Mouse (Mus musculus): ENCODE measurements at regions not wholly inside any gene's neighbourhood (a gene's known extent, or its start where the extent isn't known, plus 50 kb on each side); places are given as distances from the start of the nearest gene placed in this dataset.

DNA sequence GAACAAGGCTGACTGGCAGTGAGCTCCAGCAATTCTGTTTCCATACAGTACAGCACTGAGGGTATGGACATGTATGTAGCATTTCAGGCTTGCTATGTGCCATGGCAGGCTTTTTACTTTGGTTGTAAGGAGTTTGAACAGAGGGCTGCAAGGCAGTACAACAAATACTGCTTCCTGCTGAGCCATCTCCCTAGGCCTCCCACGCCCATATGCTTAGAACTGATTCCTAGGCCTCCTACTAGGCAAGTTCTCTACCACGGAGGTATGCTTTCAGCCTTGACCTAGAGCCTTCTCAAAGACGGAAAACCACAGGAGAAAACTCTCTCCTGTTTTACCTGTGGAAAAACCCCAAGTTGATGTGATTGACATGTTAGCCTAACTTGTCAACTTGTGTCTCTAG, 111.0 kb upstream of the Nsun6 start:
- TF ChIP-seq POLR2A (IDR thresholded peaks at IDR 0.05; ENCODE audit: low read depth, low read length), result no peak
- no peak for TF ChIP-seq CTCF (conservative IDR thresholded peaks at IDR 0.05; ENCODE audit: insufficient read depth, insufficient read length, low read depth, low read length)

DNA sequence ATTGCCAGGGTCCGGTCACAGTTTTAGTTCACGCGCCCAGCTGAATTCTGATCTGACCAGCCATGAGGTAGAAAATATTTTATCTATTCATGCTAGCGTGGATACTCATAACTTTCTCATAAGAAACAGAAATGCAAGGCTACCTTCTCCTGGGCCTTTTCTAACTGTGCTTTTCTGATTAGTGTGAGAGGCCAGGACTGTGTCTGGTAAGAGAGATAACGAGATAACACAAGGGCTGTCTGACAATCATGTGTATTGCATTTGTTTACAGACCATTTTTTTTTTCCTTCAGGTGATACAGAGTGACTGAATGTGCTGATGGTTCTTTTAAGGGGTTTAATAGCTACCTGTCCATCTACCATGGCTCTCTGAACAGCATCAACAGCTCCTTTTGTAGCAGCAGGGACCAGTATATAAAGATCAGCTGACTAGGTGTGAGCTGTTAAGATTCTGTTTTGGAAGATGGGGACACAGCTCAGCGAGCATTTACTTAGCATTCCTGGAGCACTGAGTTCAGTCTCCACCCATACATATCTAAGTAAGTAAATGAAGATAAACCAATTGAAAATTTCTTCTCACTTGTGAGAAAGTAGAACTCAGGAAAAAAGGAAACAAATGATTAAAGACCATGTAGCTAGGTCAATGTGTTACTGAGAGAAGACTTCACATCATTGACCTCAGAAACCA, 109.0 kb upstream of the Nsun6 start:
- Histone ChIP-seq H3K27ac (ENCODE audit: insufficient read depth, low read depth, low read length) (no peak overlapping the region), H3K27me3 (replicated peaks; ENCODE audit: control insufficient read depth, insufficient read depth, low read length) (no peaks in the 10 kb centered on the region), H3K4me3 (ENCODE audit: insufficient read depth, low read depth, low read length) (no peak overlapping the region), H3K36me3 (ENCODE audit: control insufficient read depth, insufficient read depth, low read length) (no peaks in the 10 kb centered on the region), H3K4me1 (ENCODE audit: control insufficient read depth, insufficient read depth, low read length) (no peaks in the 10 kb centered on the region)
- no peak for TF ChIP-seq POLR2A (IDR thresholded peaks at IDR 0.05; ENCODE audit: low read depth, low read length)
- TF ChIP-seq CTCF (conservative IDR thresholded peaks at IDR 0.05; ENCODE audit: insufficient read depth, insufficient read length, low read depth, low read length), result no peak
- DNase-seq, result no peak
- 84% methylated on average over 6 of the region's 6 CpGs for WGBS

More for the DNA sequence above, 111.0 kb upstream of the Nsun6 start:
- Histone ChIP-seq H3K4me3 (ENCODE audit: insufficient read depth, low read depth, low read length) (no peak overlapping the region), H3K27ac (ENCODE audit: insufficient read depth, low read depth, low read length) (no peak overlapping the region), H3K27me3 (replicated peaks; ENCODE audit: control insufficient read depth, insufficient read depth, low read length) (no peaks in the 10 kb centered on the region), H3K36me3 (ENCODE audit: control insufficient read depth, insufficient read depth, low read length) (no peaks in the 10 kb centered on the region), H3K4me1 (ENCODE audit: control insufficient read depth, insufficient read depth, low read length) (no peaks in the 10 kb centered on the region)
- DNase-seq, result no peak
- WGBS, result 70% methylated on average over 3 of the region's 3 CpGs

DNA sequence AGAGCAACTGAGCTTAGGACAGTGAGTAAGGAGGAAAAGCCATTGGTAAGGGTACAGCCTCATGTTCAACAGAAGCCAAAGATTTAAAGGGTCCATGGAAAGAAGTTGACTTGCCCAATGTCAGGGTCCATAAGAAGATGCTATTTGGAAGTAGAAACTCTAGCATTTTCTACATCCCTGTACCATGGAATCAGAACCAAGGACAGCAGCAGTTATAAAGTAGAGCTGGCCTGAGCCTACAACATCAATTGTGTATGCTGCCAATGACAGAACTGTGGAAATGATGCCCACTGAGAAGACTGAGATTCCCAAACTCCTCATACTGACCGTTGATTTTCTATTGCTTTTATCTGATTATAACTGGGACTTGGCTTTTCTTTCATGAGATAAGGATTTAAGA, 107.0 kb upstream of the Nsun6 start:
- TF ChIP-seq POLR2A (IDR thresholded peaks at IDR 0.05; ENCODE audit: low read depth, low read length) (no peak), CTCF (conservative IDR thresholded peaks at IDR 0.05; ENCODE audit: insufficient read depth, insufficient read length, low read depth, low read length) (no peak)
- H3K36me3 ChIP-seq (ENCODE audit: control insufficient read depth, insufficient read depth, low read length), result no peaks in the 10 kb centered on the region
- H3K4me3 ChIP-seq (ENCODE audit: insufficient read depth, low read depth, low read length), result no peak overlapping the region
- DNase-seq, result no peak
- no peaks in the 10 kb centered on the region for H3K4me1 ChIP-seq (ENCODE audit: control insufficient read depth, insufficient read depth, low read length)
- 96% methylated on average over 1 of the region's 1 CpGs for WGBS
- no peaks in the 10 kb centered on the region for H3K27me3 ChIP-seq (replicated peaks; ENCODE audit: control insufficient read depth, insufficient read depth, low read length)
- no peak overlapping the region for H3K27ac ChIP-seq (ENCODE audit: insufficient read depth, low read depth, low read length)

DNA sequence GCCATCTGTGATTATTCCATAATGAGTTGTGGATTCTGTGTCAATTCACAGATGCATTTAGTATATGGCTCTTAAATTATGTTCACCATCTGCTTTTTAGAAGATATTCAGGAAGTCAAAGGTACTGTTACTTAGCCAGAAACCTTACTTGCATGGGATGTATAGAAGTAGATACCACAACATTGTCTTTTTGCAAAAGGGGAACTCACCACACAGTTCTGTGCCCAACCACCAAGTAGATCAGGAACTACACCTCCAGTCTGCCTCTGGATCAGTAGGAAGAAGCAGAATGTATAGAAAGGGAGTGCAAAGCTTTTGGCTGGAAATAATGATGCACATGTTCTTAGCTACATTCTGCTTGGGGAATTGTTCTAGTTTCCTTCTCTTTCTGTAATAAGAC, 102.8 kb upstream of the Nsun6 start:
- TF ChIP-seq CTCF (conservative IDR thresholded peaks at IDR 0.05; ENCODE audit: insufficient read depth, insufficient read length, low read depth, low read length) (no peak), POLR2A (IDR thresholded peaks at IDR 0.05; ENCODE audit: low read depth, low read length) (no peak)
- no peak for DNase-seq
- Histone ChIP-seq H3K4me3 (ENCODE audit: insufficient read depth, low read depth, low read length) (no peak overlapping the region), H3K27ac (ENCODE audit: insufficient read depth, low read depth, low read length) (no peak overlapping the region), H3K27me3 (replicated peaks; ENCODE audit: control insufficient read depth, insufficient read depth, low read length) (no peaks in the 10 kb centered on the region), H3K4me1 (ENCODE audit: control insufficient read depth, insufficient read depth, low read length) (no peaks in the 10 kb centered on the region), H3K36me3 (ENCODE audit: control insufficient read depth, insufficient read depth, low read length) (no peaks in the 10 kb centered on the region)

DNA sequence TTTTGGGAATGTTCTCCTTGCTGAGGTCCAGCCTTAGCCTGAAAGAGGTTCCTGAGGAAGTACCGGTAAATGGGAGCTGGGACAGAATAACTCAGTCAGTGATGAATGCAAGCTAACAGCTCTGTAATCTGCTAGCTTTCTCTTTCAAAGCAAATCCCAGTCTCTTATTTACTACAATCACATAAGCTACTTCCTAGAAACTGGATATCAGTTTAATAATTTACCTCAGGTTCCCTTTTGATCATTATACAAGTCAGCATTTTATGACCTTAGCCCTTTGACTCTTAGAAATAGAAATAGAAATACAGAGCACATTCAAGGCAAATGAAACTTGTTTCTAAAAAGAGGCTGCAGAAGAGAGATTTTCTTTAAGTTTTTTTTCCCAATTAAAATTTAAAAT, 96.0 kb upstream of the Nsun6 start:
- Histone ChIP-seq H3K27me3 (replicated peaks; ENCODE audit: control insufficient read depth, insufficient read depth, low read length) (no peaks in the 10 kb centered on the region), H3K4me3 (ENCODE audit: insufficient read depth, low read depth, low read length) (no peak overlapping the region), H3K36me3 (ENCODE audit: control insufficient read depth, insufficient read depth, low read length) (no peaks in the 10 kb centered on the region), H3K27ac (ENCODE audit: insufficient read depth, low read depth, low read length) (no peak overlapping the region), H3K4me1 (ENCODE audit: control insufficient read depth, insufficient read depth, low read length) (peaks cover 2% of the 10 kb centered on the region; the same call in 1 of the 2 replicates)
- TF ChIP-seq CTCF (conservative IDR thresholded peaks at IDR 0.05; ENCODE audit: insufficient read depth, insufficient read length, low read depth, low read length) (no peak), POLR2A (IDR thresholded peaks at IDR 0.05; ENCODE audit: low read depth, low read length) (no peak)
- 54% methylated on average over 1 of the region's 1 CpGs for WGBS
- DNase-seq, result peak; percentile 16

DNA sequence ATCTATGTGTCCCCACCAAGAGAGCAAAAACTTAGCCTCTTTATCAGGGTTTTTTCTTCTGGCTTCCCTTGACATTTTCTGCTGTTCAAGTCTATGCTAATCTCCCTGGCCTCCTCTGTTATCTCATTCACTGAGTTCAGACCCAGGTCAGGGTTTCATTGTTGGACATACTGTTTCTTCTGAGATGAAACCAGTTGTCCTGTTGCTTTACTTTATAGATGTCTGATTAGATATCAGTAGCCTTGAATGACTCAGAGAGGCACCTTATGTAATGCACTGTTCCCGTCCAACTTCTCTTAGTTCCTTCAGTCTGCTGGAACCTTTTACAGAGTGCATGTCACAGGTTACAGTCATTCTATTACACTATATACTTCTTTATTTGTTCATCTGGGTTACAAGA, 93.5 kb upstream of the Nsun6 start:
- TF ChIP-seq POLR2A (IDR thresholded peaks at IDR 0.05; ENCODE audit: low read depth, low read length) (no peak), CTCF (conservative IDR thresholded peaks at IDR 0.05; ENCODE audit: insufficient read depth, insufficient read length, low read depth, low read length) (no peak)
- H3K4me1 ChIP-seq (ENCODE audit: control insufficient read depth, insufficient read depth, low read length), result peaks cover 2% of the 10 kb centered on the region; the same call in 1 of the 2 replicates
- no peak overlapping the region for H3K27ac ChIP-seq (ENCODE audit: insufficient read depth, low read depth, low read length)
- DNase-seq, result no peak
- no peak overlapping the region for H3K4me3 ChIP-seq (ENCODE audit: insufficient read depth, low read depth, low read length)
- H3K27me3 ChIP-seq (replicated peaks; ENCODE audit: control insufficient read depth, insufficient read depth, low read length), result no peaks in the 10 kb centered on the region
- no peaks in the 10 kb centered on the region for H3K36me3 ChIP-seq (ENCODE audit: control insufficient read depth, insufficient read depth, low read length)
- WGBS, result 75% methylated on average over 1 of the region's 1 CpGs

DNA sequence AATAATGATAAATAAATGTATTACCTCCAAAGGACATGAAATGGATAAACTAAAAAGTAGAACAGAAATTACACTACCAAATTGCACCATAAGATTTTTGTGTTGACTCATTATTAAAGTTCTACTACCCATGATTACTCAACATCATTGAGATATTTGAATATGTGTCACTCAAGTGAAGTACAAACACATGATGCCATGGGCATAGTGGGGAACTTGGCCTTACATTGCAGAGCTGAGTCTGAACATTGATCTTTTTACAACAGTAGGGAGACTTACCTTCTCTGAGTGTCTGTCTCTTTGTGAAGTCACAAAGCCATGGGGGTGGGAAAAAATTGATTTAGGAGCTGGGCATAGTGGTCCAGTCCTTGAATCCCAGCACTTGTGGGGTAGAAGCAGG, 92.1 kb upstream of the Nsun6 start:
- Histone ChIP-seq H3K27me3 (replicated peaks; ENCODE audit: control insufficient read depth, insufficient read depth, low read length) (no peaks in the 10 kb centered on the region), H3K27ac (ENCODE audit: insufficient read depth, low read depth, low read length) (peak overlapping the region; percentile 16; the same call in 1 of the 2 replicates)
- DNase-seq, result no peak

More for the DNA sequence above, 92.1 kb upstream of the Nsun6 start:
- TF ChIP-seq POLR2A (IDR thresholded peaks at IDR 0.05; ENCODE audit: low read depth, low read length) (no peak), CTCF (conservative IDR thresholded peaks at IDR 0.05; ENCODE audit: insufficient read depth, insufficient read length, low read depth, low read length) (no peak)
- H3K36me3 ChIP-seq (ENCODE audit: control insufficient read depth, insufficient read depth, low read length), result no peaks in the 10 kb centered on the region
- no peak overlapping the region for H3K4me3 ChIP-seq (ENCODE audit: insufficient read depth, low read depth, low read length)
- peaks cover 2% of the 10 kb centered on the region; the same call in 1 of the 2 replicates for H3K4me1 ChIP-seq (ENCODE audit: control insufficient read depth, insufficient read depth, low read length)
